Mouse (Mus musculus) embryonic facial prominence, embryonic 15.5 days (tissue): ENCODE data around the gene Ambp. TPM values are rescaled to one million over a fixed set of nuclear protein-coding genes. Genes with fewer than 3 reads are reported as not detected.

Experiments used
- ATAC-seq: fragments of 200-750 bp; cut with Nextera tagmentation; 2 replicates; pipeline ENCODE4 v1.8.0; 2017; ENCODE audit warnings: low read depth, moderate TSS enrichment; ENCODE audit not compliant: insufficient number of reproducible peaks, low FRiP score, low TSS enrichment
- H3K27ac ChIP-seq: fragments of 300-500 bp; sonication (generic); replicated peaks from 2 replicates; pipeline ENCODE4 v1.5.1; 2015; ENCODE audit warnings: mild to moderate bottlenecking, inconsistent platforms
- H3K27me3 ChIP-seq: fragments of 300-500 bp; sonication (generic); 2 replicates; pipeline ENCODE4 v1.6.1; 2015; ENCODE audit warnings: inconsistent platforms
- H3K36me3 ChIP-seq: fragments of 300-500 bp; sonication (generic); 2 replicates; pipeline ENCODE4 v1.6.1; 2015; ENCODE audit warnings: mild to moderate bottlenecking, inconsistent platforms
- H3K4me1 ChIP-seq: fragments of 300-500 bp; sonication (generic); 2 replicates; pipeline ENCODE4 v1.6.1; 2015; ENCODE audit warnings: inconsistent platforms
- H3K4me2 ChIP-seq: fragments of 300-500 bp; sonication (generic); replicated peaks from 2 replicates; pipeline ENCODE4 v1.6.1; 2015; ENCODE audit warnings: mild to moderate bottlenecking, inconsistent platforms
- H3K4me3 ChIP-seq: fragments of 300-500 bp; sonication (generic); replicated peaks from 2 replicates; pipeline ENCODE4 v1.5.1; 2015; ENCODE audit warnings: mild to moderate bottlenecking, inconsistent platforms
- H3K9ac ChIP-seq: fragments of 300-500 bp; sonication (generic); 2 replicates; pipeline ENCODE4 v1.6.1; 2015; ENCODE audit warnings: inconsistent platforms
- H3K9me3 ChIP-seq: fragments of 300-500 bp; sonication (generic); replicated peaks from 2 replicates; pipeline ENCODE4 v1.6.1; 2016; ENCODE audit warnings: inconsistent platforms
- WGBS: fragments of 180-500 bp; shearing (Covaris S2); methylation state at CpG from one replicate; pipeline ENCODE4 v1.1.7; 2015; 5-methylcytosine and 5-hydroxymethylcytosine counted together
- polyA plus RNA-seq: library from polyadenylated mRNA; unstranded; fragments of >200 nt; fragmentation: Nextera tagmentation; extraction: Ambion mirVana; gene quantifications from 2 replicates; pipeline ENCODE4 v1.2.1, GENCODE M21; 2015

The Ambp gene
- 0.16 TPM in 1 of 2 replicates, not detected in the other for polyA plus RNA-seq

- no peak for ATAC-seq
- whole genome bisulfite sequencing = 62% methylated on average over 5 of the region's 5 CpGs
- Histone ChIP-seq H3K27me3 (no peaks in the 10 kb centered on the region), H3K27ac (0 out of 2 replicates have a peak within 1 kb of the TSS, but pooled peaks have one; percentile 23), H3K4me3 (no peak within 1 kb of the TSS), H3K9me3 (no peaks in the 10 kb centered on the region), H3K9ac (no peak within 1 kb of the TSS), H3K4me1 (peaks cover 7% of the 10 kb centered on the region; the same call in 1 of the 2 replicates), H3K4me2 (no peak within 1 kb of the TSS), H3K36me3 (no peaks in the 10 kb centered on the region)
Observed at GRCm38 (mm10) chr4:63154699-63155098, at the start of gene Ambp. Gene Ambp (minus strand): TSS chr4:63154799.

- Histone ChIP-seq H3K27ac (no peak overlapping the region), H3K4me1 (no peaks in the 10 kb centered on the region), H3K9me3 (no peaks in the 10 kb centered on the region), H3K27me3 (no peaks in the 10 kb centered on the region), H3K36me3 (no peaks in the 10 kb centered on the region), H3K4me2 (no peak overlapping the region), H3K4me3 (no peak overlapping the region), H3K9ac (no peak overlapping the region)
- WGBS = 76% methylated on average over 7 of the region's 7 CpGs
- no peak for ATAC-seq
Observed at GRCm38 (mm10) chr4:63203874-63204273, 49.3 kb upstream of the Ambp start.

DNA sequence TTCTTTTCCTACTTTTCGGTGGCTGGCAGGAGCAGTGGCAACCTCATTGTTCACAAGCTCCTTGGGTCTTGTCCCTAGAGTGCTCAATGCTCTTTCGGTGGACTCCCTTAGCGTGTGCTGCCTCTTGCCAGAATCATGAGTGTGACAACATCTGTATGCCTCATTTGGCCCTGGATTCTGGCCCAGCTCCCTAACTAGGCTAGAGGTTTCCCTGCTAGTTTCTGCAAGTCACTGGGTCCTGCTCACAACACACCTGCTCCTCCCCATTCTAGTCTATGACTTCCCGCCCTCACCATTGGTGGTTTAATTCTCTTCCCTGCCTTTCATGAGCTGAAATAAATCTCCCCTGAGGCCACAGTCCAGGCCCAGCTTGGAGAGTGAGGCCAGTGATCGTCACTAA is 44.8 kb upstream of the Ambp start:
- H3K4me2 ChIP-seq = no peak overlapping the region
- no peaks in the 10 kb centered on the region for H3K4me1 ChIP-seq
- no peak overlapping the region for H3K9ac ChIP-seq
- H3K4me3 ChIP-seq = no peak overlapping the region
- no peak overlapping the region for H3K27ac ChIP-seq
- ATAC-seq = no peak
- H3K27me3 ChIP-seq = no peaks in the 10 kb centered on the region
- no peaks in the 10 kb centered on the region for H3K9me3 ChIP-seq
- H3K36me3 ChIP-seq = no peaks in the 10 kb centered on the region
- 76% methylated on average over 5 of the region's 5 CpGs for WGBS

DNA sequence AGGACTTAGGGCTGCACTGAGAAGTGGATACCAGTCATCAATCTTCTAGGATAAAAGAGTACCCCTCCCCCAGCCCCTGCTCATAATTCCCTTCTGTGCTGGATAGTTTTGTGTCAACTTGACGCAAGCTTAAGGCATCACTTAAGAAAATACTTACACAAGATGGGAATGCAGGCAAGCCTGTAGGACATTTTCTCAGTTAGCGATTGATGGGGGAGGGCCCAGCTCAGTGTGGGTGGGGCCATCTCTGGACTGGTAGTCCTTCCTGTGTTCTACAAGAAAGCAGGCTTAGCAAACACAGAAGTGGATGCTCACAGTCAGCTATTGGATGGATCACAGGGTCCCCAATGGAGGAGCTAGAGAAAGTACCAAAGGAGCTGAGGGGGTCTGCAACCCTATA is 39.8 kb upstream of the Ambp start:
- H3K36me3 ChIP-seq = no peaks in the 10 kb centered on the region
- ATAC-seq = no peak
- H3K4me2 ChIP-seq = no peak overlapping the region
- H3K9ac ChIP-seq = no peak overlapping the region
- no peaks in the 10 kb centered on the region for H3K9me3 ChIP-seq
- no peak overlapping the region for H3K4me3 ChIP-seq
- WGBS = 58% methylated on average over 2 of the region's 2 CpGs
- H3K4me1 ChIP-seq = peaks cover 10% of the 10 kb centered on the region
- no peak overlapping the region for H3K27ac ChIP-seq
- no peaks in the 10 kb centered on the region for H3K27me3 ChIP-seq

DNA sequence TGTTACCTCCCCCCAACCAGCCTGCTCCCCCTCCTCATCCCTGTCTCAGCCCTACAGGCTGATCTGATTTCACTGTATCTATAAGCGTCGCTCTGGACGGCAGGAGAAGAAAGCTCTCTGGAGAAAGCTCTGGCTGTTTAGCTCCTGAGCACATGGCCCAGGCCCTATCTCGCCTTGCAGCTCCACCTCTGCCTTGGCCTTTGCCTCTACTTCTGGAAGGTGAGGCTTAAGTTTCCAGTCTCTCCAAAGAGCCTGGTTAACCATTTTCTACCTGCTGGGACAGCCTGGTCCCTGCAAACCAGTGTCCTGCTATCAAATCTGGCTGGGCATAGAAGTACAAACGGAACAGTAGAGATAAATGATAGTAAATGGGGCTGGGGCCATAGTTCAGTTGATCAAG is 37.0 kb upstream of the Ambp start:
- Histone ChIP-seq H3K27me3 (no peaks in the 10 kb centered on the region), H3K4me3 (no peak overlapping the region), H3K27ac (no peak overlapping the region), H3K9ac (no peak overlapping the region), H3K36me3 (no peaks in the 10 kb centered on the region), H3K4me2 (no peak overlapping the region), H3K9me3 (no peaks in the 10 kb centered on the region), H3K4me1 (peaks cover 10% of the 10 kb centered on the region)
- ATAC-seq = peak; percentile 40; the same call in 1 of the 2 replicates
- 49% methylated on average over 5 of the region's 5 CpGs for WGBS

- Histone ChIP-seq H3K9me3 (no peaks in the 10 kb centered on the region), H3K4me2 (no peak overlapping the region), H3K4me3 (no peak overlapping the region), H3K36me3 (no peaks in the 10 kb centered on the region), H3K27me3 (no peaks in the 10 kb centered on the region), H3K9ac (no peak overlapping the region), H3K27ac (peak overlapping the region; percentile 4; the same call in 1 of the 2 replicates), H3K4me1 (peaks cover 14% of the 10 kb centered on the region)
- WGBS = 59% methylated on average over 21 of the region's 21 CpGs
- peak; percentile 76 for ATAC-seq
Observed at GRCm38 (mm10) chr4:63186281-63186870, 31.8 kb upstream of the Ambp start.

- 18% methylated on average over 5 of the region's 5 CpGs for WGBS
- H3K9ac ChIP-seq = no peak overlapping the region
- H3K27ac ChIP-seq = no peak overlapping the region
- no peaks in the 10 kb centered on the region for H3K36me3 ChIP-seq
- no peak overlapping the region for H3K4me2 ChIP-seq
- no peak overlapping the region for H3K4me3 ChIP-seq
- peaks cover 6% of the 10 kb centered on the region for H3K4me1 ChIP-seq
- no peaks in the 10 kb centered on the region for H3K9me3 ChIP-seq
- H3K27me3 ChIP-seq = no peaks in the 10 kb centered on the region
- peak; percentile 66; the same call in 1 of the 2 replicates for ATAC-seq
Observed at GRCm38 (mm10) chr4:63181556-63181955, 27.0 kb upstream of the Ambp start.

DNA sequence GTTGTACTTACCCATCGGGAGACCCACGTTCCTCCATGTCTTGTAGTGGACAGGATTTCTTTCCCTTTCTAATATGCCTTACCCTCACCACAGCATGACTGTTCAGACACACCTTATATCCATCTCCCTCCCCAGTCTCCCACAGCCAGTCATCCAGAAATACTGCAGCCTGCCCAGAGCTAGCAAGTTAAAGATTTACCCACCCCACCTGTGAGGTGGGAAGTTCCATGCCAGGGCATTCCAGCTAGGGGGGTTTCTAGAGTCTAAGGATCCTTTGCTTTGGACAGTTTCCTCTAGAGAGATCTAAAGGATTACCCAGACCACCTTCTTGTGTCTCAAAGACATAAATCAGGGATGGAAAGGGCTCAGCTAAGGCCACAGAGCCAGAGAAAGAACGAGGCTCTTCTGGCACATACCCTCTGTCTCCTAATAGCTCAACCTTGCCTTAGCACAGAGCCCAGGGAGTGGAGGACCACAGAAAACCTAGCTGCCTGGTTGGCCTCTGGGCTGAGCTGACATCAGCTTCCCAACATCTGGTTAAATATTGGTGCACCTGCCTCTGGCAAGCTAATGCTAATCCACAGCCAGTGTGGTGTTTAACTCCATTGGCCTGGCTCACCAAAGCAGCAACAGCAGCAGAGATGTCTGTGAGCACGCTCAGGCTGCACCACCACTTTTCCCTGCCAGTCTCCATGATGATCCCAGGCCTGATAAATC is 17.5 kb upstream of the Ambp start, which contains the start of gene Kif12:
TSS of gene Kif12 (minus strand) at position 163 of the 717 bp plus-strand sequence.
- Histone ChIP-seq H3K4me2 (no peak within 1 kb of the TSS), H3K9me3 (no peaks in the 10 kb centered on the region), H3K4me3 (no peak within 1 kb of the TSS), H3K27me3 (peaks cover 22% of the 10 kb centered on the region), H3K9ac (no peak within 1 kb of the TSS), H3K36me3 (no peaks in the 10 kb centered on the region), H3K4me1 (no peaks in the 10 kb centered on the region), H3K27ac (no peak within 1 kb of the TSS)
- 73% methylated on average over 4 of the region's 4 CpGs for WGBS
- ATAC-seq = no peak

DNA sequence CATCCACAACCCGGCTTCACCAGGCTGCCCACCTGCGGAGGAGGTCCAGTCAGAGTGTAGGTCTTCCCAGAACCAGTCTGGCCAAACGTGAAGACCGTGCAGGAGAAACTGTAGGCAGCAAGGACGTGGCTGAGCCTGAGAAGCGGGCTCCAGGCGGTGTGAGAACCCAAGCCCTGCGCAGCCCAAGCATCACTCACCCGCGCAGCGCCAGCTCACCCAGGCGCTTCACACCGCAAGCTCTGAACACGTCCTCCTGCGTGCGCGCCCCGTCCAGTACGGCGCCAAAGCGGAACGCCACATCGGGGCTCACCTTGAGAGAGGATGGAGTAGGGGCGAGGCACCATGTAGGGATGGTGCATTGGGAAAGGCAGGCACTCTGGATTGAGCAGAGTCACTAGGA is 16.5 kb upstream of the Ambp start:
- WGBS = 56% methylated on average over 24 of the region's 24 CpGs
- H3K36me3 ChIP-seq = no peaks in the 10 kb centered on the region
- no peak overlapping the region for H3K4me3 ChIP-seq
- no peaks in the 10 kb centered on the region for H3K4me1 ChIP-seq
- no peaks in the 10 kb centered on the region for H3K9me3 ChIP-seq
- no peak overlapping the region for H3K27ac ChIP-seq
- no peak overlapping the region for H3K9ac ChIP-seq
- peaks cover 22% of the 10 kb centered on the region for H3K27me3 ChIP-seq
- no peak overlapping the region for H3K4me2 ChIP-seq
- no peak for ATAC-seq

GRCm38 (mm10) chr4:63170061-63170460 is 15.5 kb upstream of the Ambp start:
- H3K27me3 ChIP-seq = peaks cover 22% of the 10 kb centered on the region
- no peak overlapping the region for H3K9ac ChIP-seq
- 84% methylated on average over 4 of the region's 4 CpGs for WGBS
- H3K4me1 ChIP-seq = no peaks in the 10 kb centered on the region
- ATAC-seq = no peak
- H3K4me2 ChIP-seq = no peak overlapping the region
- H3K9me3 ChIP-seq = no peaks in the 10 kb centered on the region
- no peak overlapping the region for H3K4me3 ChIP-seq
- H3K36me3 ChIP-seq = no peaks in the 10 kb centered on the region
- no peak overlapping the region for H3K27ac ChIP-seq

- WGBS = 76% methylated on average over 5 of the region's 5 CpGs
- Histone ChIP-seq H3K36me3 (no peaks in the 10 kb centered on the region), H3K4me3 (no peak overlapping the region), H3K27me3 (peaks cover 12% of the 10 kb centered on the region), H3K27ac (no peak overlapping the region), H3K9ac (no peak overlapping the region), H3K4me1 (no peaks in the 10 kb centered on the region), H3K9me3 (no peaks in the 10 kb centered on the region), H3K4me2 (no peak overlapping the region)
- no peak for ATAC-seq
Observed at GRCm38 (mm10) chr4:63166323-63166722, 11.7 kb upstream of the Ambp start.
